Mouse (Mus musculus): Measurements from ENCODE around the gene Npm3.

- no peak for TF ChIP-seq CTCF (IDR thresholded peaks at IDR 0.05; ENCODE audit: borderline replicate concordance, extremely low read depth, insufficient read depth, insufficient read length)
- no peak for TF ChIP-seq POLR2A (IDR thresholded peaks at IDR 0.05; ENCODE audit: borderline replicate concordance, extremely low read depth, insufficient read depth, insufficient read length, poor library complexity, severe bottlenecking)
Observed at GRCm38 (mm10) chr19:45787450-45787849, 38.1 kb upstream of the Npm3 start.

Data from brain, embryonic 14.5 days (tissue).